Mouse (Mus musculus) liver, embryonic 14.5 days (tissue): ENCODE results near the gene Il20rb. TPM values are rescaled to one million over a fixed set of nuclear protein-coding genes. Genes with fewer than 3 reads are reported as not detected.
A peak's percentile ranks its signal among the peaks of the same experiment; 100 is the strongest.

Experiments
- ATAC-seq: fragments of 200-750 bp; cut with Nextera tagmentation; 2 replicates; pipeline ENCODE4 v1.8.0; 2017; ENCODE audit warnings: moderate number of reproducible peaks, mild to moderate bottlenecking, moderate library complexity; ENCODE audit not compliant: insufficient read depth
- DNase-seq, 3 experiments: peaks; one replicate each; pipeline ENCODE4 v3.0.0-alpha.2; 2012 to 2013; ENCODE audit warnings: low read depth in 3 of 3, low spot score in 3 of 3
- H3K27ac ChIP-seq: fragments of 300-500 bp; sonication (generic); 2 replicates; pipeline ENCODE4 v1.5.1; 2014; ENCODE audit warnings: moderate library complexity, mild to moderate bottlenecking, control low read depth, inconsistent platforms
- H3K27me3 ChIP-seq: fragments of 300-500 bp; sonication (generic); 2 replicates; pipeline ENCODE4 v1.6.1; 2014; ENCODE audit warnings: mild to moderate bottlenecking, low read length, moderate library complexity; ENCODE audit not compliant: control insufficient read depth, insufficient read depth
- H3K36me3 ChIP-seq: fragments of 300-500 bp; sonication (generic); replicated peaks from 2 replicates; pipeline ENCODE4 v1.6.1; 2014; ENCODE audit warnings: low read depth; ENCODE audit not compliant: control insufficient read depth, insufficient read depth
- H3K4me1 ChIP-seq, 2 experiments: fragments of 200-500 bp in 1 of 2; fragments of 300-500 bp in 1 of 2; sonication (generic) in 1 of 2; replicated peaks; 2 replicates each; pipeline ENCODE4 v1.6.1; 2012 to 2014; ENCODE audit warnings: antibody characterized with exemption in 1 of 2, inconsistent platforms in 1 of 2, low read length in 1 of 2; ENCODE audit not compliant: control insufficient read depth in 2 of 2, insufficient read depth in 2 of 2
- H3K4me2 ChIP-seq: fragments of 300-500 bp; sonication (generic); 2 replicates; pipeline ENCODE4 v1.6.1; 2014; ENCODE audit warnings: low read depth, mild to moderate bottlenecking, control low read depth, moderate library complexity
- H3K4me3 ChIP-seq, 2 experiments: fragments of 200-500 bp in 1 of 2; fragments of 300-500 bp in 1 of 2; sonication (generic) in 1 of 2; 2 replicates each; pipeline ENCODE4 v1.5.1; 2012 to 2014; ENCODE audit warnings: low read depth in 2 of 2, low read length in 2 of 2, mild to moderate bottlenecking in 2 of 2, control low read depth in 1 of 2, inconsistent platforms in 1 of 2, moderate library complexity in 1 of 2; ENCODE audit not compliant: insufficient read depth in 1 of 2
- H3K9ac ChIP-seq: fragments of 300-500 bp; sonication (generic); replicated peaks from 2 replicates; pipeline ENCODE4 v1.6.1; 2014; ENCODE audit warnings: mild to moderate bottlenecking, control low read depth, moderate library complexity
- H3K9me3 ChIP-seq: fragments of 300-500 bp; sonication (generic); 2 replicates; pipeline ENCODE4 v1.6.1; 2016; ENCODE audit warnings: low read length, mixed read lengths; ENCODE audit not compliant: control insufficient read depth
- CTCF ChIP-seq: IDR thresholded peaks from 2 replicates; pipeline ENCODE4 v1.5.1; 2016; ENCODE audit warnings: antibody characterized with exemption, low read depth, control low read depth
- EP300 ChIP-seq: IDR thresholded peaks from 2 replicates; pipeline ENCODE4 v1.6.1; 2016; ENCODE audit warnings: antibody characterized with exemption, low read depth
- WGBS: fragments of 180-500 bp; shearing (Covaris S2); extraction: QIAGEN DNeasy Blood & Tissue Kit; methylation state at CpG from one replicate; pipeline ENCODE4 v1.1.7; 2014; ENCODE audit not compliant: insufficient replicate concordance; 5-methylcytosine and 5-hydroxymethylcytosine counted together
- polyA plus RNA-seq, 2 experiments: library from polyadenylated mRNA; depleted of rRNA in 1 of 2; stranded (reverse) in 1 of 2; unstranded in 1 of 2; fragments of >200 nt; fragmentation: Nextera tagmentation in 1 of 2; extraction: Ambion mirVana in 1 of 2; gene quantifications; 2 replicates each; pipeline versions ENCODE4 v1.2.1 to v1.2.3; 2012 to 2014

The Il20rb gene
- polyA plus RNA-seq, 2 experiments: 0.11 to 0.73 TPM

GRCm38 (mm10) chr9:100462098-100462497 is 24.5 kb downstream of the Il20rb start:
- 61% methylated on average over 4 of the region's 4 CpGs for WGBS
- no peak overlapping the region for H3K27ac ChIP-seq
- ATAC-seq (no peak), DNase-seq (no peak)
- no peaks in the 10 kb centered on the region; a peak in 1 of 4 replicates for H3K4me1 ChIP-seq
- TF ChIP-seq EP300 (no peak), CTCF (no peak)
- no peak overlapping the region for H3K9ac ChIP-seq
- no peaks in the 10 kb centered on the region for H3K27me3 ChIP-seq
- no peak overlapping the region for H3K4me2 ChIP-seq
- H3K9me3 ChIP-seq: no peaks in the 10 kb centered on the region
- no peaks in the 10 kb centered on the region for H3K36me3 ChIP-seq
- H3K4me3 ChIP-seq: no peak overlapping the region

- no peaks in the 10 kb centered on the region for H3K9me3 ChIP-seq
- H3K27ac ChIP-seq: no peak overlapping the region
- no peak for ATAC-seq
- TF ChIP-seq EP300 (no peak), CTCF (no peak)
- no peak overlapping the region for H3K4me2 ChIP-seq
- H3K36me3 ChIP-seq: no peaks in the 10 kb centered on the region
- no peak overlapping the region for H3K4me3 ChIP-seq
- no peak for DNase-seq
- no peak overlapping the region for H3K9ac ChIP-seq
- WGBS: 65% methylated on average over 9 of the region's 9 CpGs
- no peaks in the 10 kb centered on the region for H3K27me3 ChIP-seq
- H3K4me1 ChIP-seq: no peaks in the 10 kb centered on the region; a peak in 1 of 4 replicates
Measured at GRCm38 (mm10) chr9:100461671-100462070, 24.9 kb downstream of the Il20rb start.

GRCm38 (mm10) chr9:100460203-100460602 is 26.4 kb downstream of the Il20rb start:
- DNase-seq: no peak
- H3K9me3 ChIP-seq: no peaks in the 10 kb centered on the region
- H3K9ac ChIP-seq: no peak overlapping the region
- no peaks in the 10 kb centered on the region for H3K27me3 ChIP-seq
- no peaks in the 10 kb centered on the region; a peak in 1 of 4 replicates for H3K4me1 ChIP-seq
- no peak for TF ChIP-seq CTCF
- TF ChIP-seq EP300: no peak
- no peak for ATAC-seq
- no peak overlapping the region for H3K27ac ChIP-seq
- H3K4me2 ChIP-seq: no peak overlapping the region
- 84% methylated on average over 9 of the region's 9 CpGs for WGBS
- H3K4me3 ChIP-seq: no peak overlapping the region
- no peaks in the 10 kb centered on the region for H3K36me3 ChIP-seq

- no peaks in the 10 kb centered on the region for H3K9me3 ChIP-seq
- H3K4me3 ChIP-seq: no peak overlapping the region
- H3K4me1 ChIP-seq: peaks cover 0 to 2% of the 10 kb centered on the region in 2 experiments; a peak in 1 of 4 replicates
- no peaks in the 10 kb centered on the region for H3K36me3 ChIP-seq
- 58% methylated on average over 17 of the region's 17 CpGs for WGBS
- DNase-seq: no peak
- ATAC-seq: no peak
- H3K4me2 ChIP-seq: no peak overlapping the region
- H3K9ac ChIP-seq: no peak overlapping the region
- no peaks in the 10 kb centered on the region for H3K27me3 ChIP-seq
- H3K27ac ChIP-seq: no peak overlapping the region
- TF ChIP-seq CTCF: no peak
- TF ChIP-seq EP300: no peak
Measured at GRCm38 (mm10) chr9:100457971-100458681, 28.5 kb downstream of the Il20rb start.

- no peaks in the 10 kb centered on the region for H3K9me3 ChIP-seq
- peaks cover 0 to 2% of the 10 kb centered on the region in 2 experiments; a peak in 1 of 4 replicates for H3K4me1 ChIP-seq
- H3K36me3 ChIP-seq: no peaks in the 10 kb centered on the region
- peak overlapping the region; percentile 78 for H3K4me2 ChIP-seq
- ATAC-seq: no peak
- H3K9ac ChIP-seq: peak overlapping the region; percentile 54
- no peaks in the 10 kb centered on the region for H3K27me3 ChIP-seq
- DNase-seq: no peak
- TF ChIP-seq EP300 (no peak), CTCF (no peak)
- no peak overlapping the region for H3K27ac ChIP-seq
- 13% methylated on average over 9 of the region's 9 CpGs for WGBS
- H3K4me3 ChIP-seq: peak overlapping the region; percentile 55 to 56
Measured at GRCm38 (mm10) chr9:100454664-100454993, 32.0 kb downstream of the Il20rb start.
